Mouse (Mus musculus) megakaryocyte, embryonic 14.5 days (primary cell): ENCODE measurements around the gene Dnaaf2.

Experiments
- FLI1 ChIP-seq: IDR thresholded peaks from 2 replicates; pipeline ENCODE4 v1.6.1; 2012; ENCODE audit warnings: low read length, inconsistent platforms, mixed read lengths
- GATA1 ChIP-seq: IDR thresholded peaks from 3 replicates; pipeline ENCODE4 v1.6.1; 2012; ENCODE audit warnings: mixed read lengths, low read length, inconsistent platforms, borderline replicate concordance

DNA sequence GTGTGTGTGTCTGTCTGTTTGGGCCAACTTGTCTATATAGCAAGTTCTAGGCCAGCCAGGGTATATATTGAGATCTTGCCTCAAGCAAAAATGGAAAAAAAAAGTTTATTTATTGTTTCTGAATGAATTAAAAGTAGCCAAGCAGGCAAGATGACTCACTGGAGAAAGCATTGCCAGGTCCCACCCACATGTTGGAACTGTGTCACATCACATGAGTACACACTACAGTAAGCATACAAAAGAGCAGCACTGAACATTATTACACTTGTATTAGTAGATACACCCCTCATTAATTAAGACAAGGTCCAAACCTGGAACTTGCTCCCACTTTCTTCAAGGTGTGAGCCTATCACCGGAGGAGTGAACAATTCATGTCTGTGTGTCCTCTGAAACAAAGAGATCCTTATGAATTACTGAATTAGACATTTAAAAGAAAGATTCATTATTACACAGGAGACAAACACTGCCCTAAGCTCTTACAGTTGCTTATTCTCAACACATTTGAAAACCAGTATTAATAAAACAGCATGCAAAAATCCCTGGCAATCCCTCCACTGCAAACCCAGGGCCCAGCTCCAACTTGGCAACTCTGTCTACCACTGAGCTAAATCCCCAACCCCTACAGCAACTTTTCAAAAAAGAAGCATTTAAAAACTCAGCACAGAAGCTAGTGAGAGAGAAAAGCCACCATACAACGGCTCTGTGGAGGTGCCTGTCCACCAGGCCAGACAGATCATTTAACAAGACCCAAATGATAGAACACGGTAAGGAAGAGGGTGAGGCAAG lies 17.0 kb upstream of the Dnaaf2 start:
- TF ChIP-seq GATA1 (no peak), FLI1 (no peak)
